Mouse (Mus musculus): ENCODE results near the gene Msi1. TPM values are rescaled to one million over a fixed set of nuclear protein-coding genes. Genes with fewer than 3 reads are reported as not detected.

The Msi1 gene
- polyA plus RNA-seq, 1 experiment from 2014 or later, result 86.3 TPM

- peak overlapping the region; percentile 52 for H3K4me3 ChIP-seq
- H3K27me3 ChIP-seq (replicated peaks; ENCODE audit: low read depth, poor library complexity, severe bottlenecking), result peaks cover 30% of the 10 kb centered on the region
- H3K4me1 ChIP-seq, result peaks cover 22% of the 10 kb centered on the region
- H3K27ac ChIP-seq (replicated peaks), result peak overlapping the region; percentile 80
- WGBS, result 33% methylated on average over 12 of the region's 12 CpGs
- DNase-seq (ENCODE audit: low spot score), result no peak
- no peaks in the 10 kb centered on the region for H3K9me3 ChIP-seq
- peaks cover 12% of the 10 kb centered on the region; the same call in 1 of the 2 replicates for H3K36me3 ChIP-seq (replicated peaks)
Measured at GRCm38 (mm10) chr5:115476107-115476727, 46.8 kb downstream of the Msi1 start.

DNA sequence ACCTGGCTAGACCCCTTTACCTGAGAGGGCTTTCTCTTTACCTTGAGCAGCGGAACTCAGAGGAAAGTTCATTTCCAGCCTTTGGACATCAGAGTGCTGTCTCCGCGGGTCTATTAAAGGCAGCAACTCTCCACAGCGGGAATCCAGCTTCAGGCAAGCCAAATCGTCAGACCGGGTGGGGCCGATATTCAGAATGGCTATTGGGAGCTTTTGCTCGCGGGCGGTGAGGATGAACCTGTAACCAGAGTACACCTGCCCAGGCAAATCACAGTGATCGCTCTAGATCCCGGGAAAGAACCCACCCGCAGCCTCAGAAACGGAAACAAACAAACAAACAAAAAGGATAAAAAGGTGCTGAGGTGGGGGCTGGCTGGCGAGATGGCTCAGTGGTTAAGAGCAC, 50.2 kb downstream of the Msi1 start:
- no peak for DNase-seq (ENCODE audit: low spot score)
- Histone ChIP-seq H3K27me3 (replicated peaks; ENCODE audit: low read depth, poor library complexity, severe bottlenecking) (peaks cover 51% of the 10 kb centered on the region), H3K4me1 (peaks cover 40% of the 10 kb centered on the region), H3K9me3 (no peaks in the 10 kb centered on the region), H3K4me3 (peak overlapping the region; percentile 23; the same call in 1 of the 2 replicates), H3K36me3 (replicated peaks) (peaks cover 18% of the 10 kb centered on the region), H3K27ac (replicated peaks) (no peak overlapping the region)
- 26% methylated on average over 15 of the region's 15 CpGs for WGBS

DNA sequence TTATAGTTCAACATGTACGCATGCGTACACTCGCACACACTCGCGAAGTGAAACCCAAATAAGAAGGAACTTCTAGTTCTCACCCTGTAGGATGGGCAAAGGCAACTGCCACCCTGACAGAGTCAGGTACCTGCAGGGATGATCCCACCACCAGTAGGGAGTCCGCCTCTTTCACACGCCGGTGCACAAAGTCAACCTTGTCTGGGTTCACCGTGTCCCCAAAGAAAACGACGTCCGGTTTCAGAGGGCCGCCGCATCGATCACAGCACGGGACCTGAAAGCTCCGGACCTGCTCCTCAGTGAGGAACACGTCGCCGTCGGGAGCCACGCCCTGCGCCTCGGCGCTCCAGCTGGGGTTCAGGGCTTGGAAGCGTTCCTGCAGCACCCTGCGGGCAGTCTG, 50.7 kb downstream of the Msi1 start:
- no peak overlapping the region for H3K27ac ChIP-seq (replicated peaks)
- H3K36me3 ChIP-seq (replicated peaks), result peaks cover 18% of the 10 kb centered on the region
- peaks cover 46% of the 10 kb centered on the region for H3K27me3 ChIP-seq (replicated peaks; ENCODE audit: low read depth, poor library complexity, severe bottlenecking)
- 12% methylated on average over 27 of the region's 27 CpGs for WGBS
- no peak for DNase-seq (ENCODE audit: low spot score)
- peak overlapping the region; percentile 40 for H3K4me3 ChIP-seq
- H3K9me3 ChIP-seq, result no peaks in the 10 kb centered on the region
- peaks cover 42% of the 10 kb centered on the region for H3K4me1 ChIP-seq

DNA sequence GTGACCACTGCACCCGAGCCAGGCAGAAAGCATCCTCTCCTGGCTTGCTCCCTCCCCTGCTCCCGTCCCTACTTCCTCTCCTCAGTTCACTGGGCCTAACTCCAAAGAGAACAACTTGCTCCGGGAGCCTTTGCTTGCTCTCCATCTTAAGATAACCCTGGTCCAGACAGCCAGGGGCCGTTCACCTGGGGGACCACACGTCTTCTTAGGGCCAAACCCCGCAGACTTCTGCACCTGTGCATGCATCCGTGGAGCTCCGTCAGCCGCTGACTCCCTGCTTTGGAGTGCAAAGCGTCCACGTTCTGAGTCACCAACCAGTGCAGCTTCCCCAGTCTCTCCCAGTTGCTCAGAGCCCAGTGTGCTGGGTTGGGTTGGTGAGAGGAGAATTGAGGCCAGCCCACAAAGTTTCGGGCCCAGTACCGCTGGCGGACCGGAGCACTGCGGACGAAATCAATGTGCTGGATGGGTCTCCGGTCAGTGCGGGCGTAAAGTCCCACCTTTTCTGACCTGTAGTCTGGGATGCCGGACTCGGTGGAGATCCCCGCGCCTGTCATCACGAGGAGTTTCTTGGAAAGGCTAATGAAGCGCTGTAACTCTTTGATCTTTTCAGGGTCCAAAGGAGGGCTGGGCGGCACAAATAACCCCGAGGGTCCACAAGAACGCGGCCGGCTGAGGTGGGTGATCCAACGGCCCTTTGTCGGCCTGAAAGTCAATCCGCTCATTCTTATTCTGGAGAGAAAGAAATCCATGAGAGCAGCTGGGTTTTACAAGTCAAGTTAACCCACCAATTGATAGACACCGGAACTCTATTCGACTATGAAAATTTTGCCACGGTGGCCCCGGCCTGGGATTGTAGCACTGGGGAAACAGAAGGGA, 53.2 kb downstream of the Msi1 start:
- 22% methylated on average over 38 of the region's 38 CpGs for WGBS
- no peaks in the 10 kb centered on the region for H3K9me3 ChIP-seq
- peak; percentile 24 for DNase-seq (ENCODE audit: low spot score)
- H3K4me3 ChIP-seq, result peak overlapping the region; percentile 44
- H3K27me3 ChIP-seq (replicated peaks; ENCODE audit: low read depth, poor library complexity, severe bottlenecking), result peaks cover 46% of the 10 kb centered on the region
- peak overlapping the region; percentile 10; the same call in 1 of the 2 replicates for H3K27ac ChIP-seq (replicated peaks)
- peaks cover 29% of the 10 kb centered on the region for H3K4me1 ChIP-seq
- H3K36me3 ChIP-seq (replicated peaks), result peaks cover 11% of the 10 kb centered on the region

DNA sequence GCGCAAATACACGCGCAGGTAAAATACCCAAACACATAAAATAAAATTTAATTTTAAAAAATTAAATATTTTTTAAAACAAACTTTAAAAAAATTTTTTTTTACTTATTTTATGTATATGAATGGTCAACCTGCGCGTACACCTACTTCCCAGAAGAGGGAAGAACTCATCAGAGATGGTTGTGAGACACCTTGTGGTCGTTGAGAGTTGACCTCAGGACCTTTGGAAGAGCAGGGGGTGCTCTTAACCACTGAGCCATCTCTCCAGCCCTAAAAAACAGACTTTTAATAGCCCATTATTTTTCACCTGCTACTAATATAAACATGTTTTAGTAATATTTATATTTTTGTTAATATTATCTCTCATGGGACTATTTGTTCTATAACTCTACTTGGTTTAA, 54.0 kb downstream of the Msi1 start:
- Histone ChIP-seq H3K9me3 (no peaks in the 10 kb centered on the region), H3K27me3 (replicated peaks; ENCODE audit: low read depth, poor library complexity, severe bottlenecking) (peaks cover 46% of the 10 kb centered on the region), H3K4me3 (peak overlapping the region; percentile 58), H3K4me1 (peaks cover 29% of the 10 kb centered on the region), H3K27ac (replicated peaks) (no peak overlapping the region), H3K36me3 (replicated peaks) (peaks cover 10% of the 10 kb centered on the region)
- no peak for DNase-seq (ENCODE audit: low spot score)
- 17% methylated on average over 6 of the region's 6 CpGs for WGBS

DNA sequence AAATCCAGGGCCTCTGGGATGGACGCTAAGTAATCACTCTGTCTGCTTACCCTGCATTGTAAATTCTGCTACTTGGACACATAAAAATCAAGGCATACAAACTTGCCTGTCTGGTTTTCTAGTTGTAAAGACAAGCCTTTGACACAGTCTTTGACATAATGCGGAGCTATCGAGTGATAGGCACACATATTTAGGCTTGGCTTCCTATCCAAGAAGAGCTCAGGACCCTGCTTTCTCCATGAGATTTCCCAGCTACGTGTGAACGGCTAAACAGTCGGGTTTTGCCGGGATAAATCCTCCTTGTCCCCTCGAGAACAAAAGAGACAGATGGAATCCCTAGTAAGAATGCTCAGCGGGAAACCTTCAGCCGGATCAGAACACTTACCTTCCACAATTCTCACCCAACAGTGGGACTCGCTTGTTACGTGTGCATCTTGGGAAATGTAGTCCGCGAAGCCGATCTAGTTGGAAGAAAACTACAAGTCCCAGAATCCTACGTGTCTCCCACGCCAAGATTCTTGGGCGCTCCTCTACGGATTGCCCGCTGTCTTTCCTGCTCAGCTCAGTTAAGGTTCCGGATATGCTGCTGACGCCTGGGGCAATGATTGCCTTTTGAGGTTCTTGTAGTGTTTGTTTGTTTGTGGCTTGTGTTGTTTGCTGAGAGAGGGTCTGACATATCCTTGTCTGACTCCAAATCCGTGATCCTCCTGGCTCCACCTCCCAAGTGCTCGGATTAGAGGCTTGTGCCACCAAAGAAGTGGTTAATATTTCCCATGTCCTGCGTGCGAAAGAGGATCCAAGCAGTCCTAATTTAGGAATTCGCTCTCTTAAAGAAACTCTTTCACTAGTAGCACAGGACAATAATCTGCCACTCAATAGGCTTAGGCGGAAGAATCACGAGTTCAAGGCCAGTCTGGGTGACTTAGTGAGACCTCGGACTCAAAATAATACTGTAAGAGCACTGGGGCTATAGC, 54.8 kb downstream of the Msi1 start, which contains the start of gene Sirt4:
Gene Sirt4 (minus strand): TSS at position 779 of the 974 bp plus-strand sequence.
- DNase-seq (ENCODE audit: low spot score), result peak; percentile 84
- H3K4me1 ChIP-seq, result peaks cover 33% of the 10 kb centered on the region
- H3K4me3 ChIP-seq, result peak within 1 kb of the TSS; percentile 58
- peaks cover 10% of the 10 kb centered on the region for H3K36me3 ChIP-seq (replicated peaks)
- WGBS, result 9% methylated on average over 30 of the region's 30 CpGs
- H3K9me3 ChIP-seq, result no peaks in the 10 kb centered on the region
- peaks cover 46% of the 10 kb centered on the region for H3K27me3 ChIP-seq (replicated peaks; ENCODE audit: low read depth, poor library complexity, severe bottlenecking)
- peak within 1 kb of the TSS; percentile 70 for H3K27ac ChIP-seq (replicated peaks)

- Histone ChIP-seq H3K4me3 (peak overlapping the region; percentile 58), H3K27ac (replicated peaks) (no peak overlapping the region), H3K27me3 (replicated peaks; ENCODE audit: low read depth, poor library complexity, severe bottlenecking) (peaks cover 38% of the 10 kb centered on the region), H3K36me3 (replicated peaks) (peaks cover 5% of the 10 kb centered on the region), H3K9me3 (no peaks in the 10 kb centered on the region), H3K4me1 (peaks cover 31% of the 10 kb centered on the region)
- 72% methylated on average over 5 of the region's 5 CpGs for WGBS
- no peak for DNase-seq (ENCODE audit: low spot score)
Measured at GRCm38 (mm10) chr5:115484996-115485395, 55.6 kb downstream of the Msi1 start.

DNA sequence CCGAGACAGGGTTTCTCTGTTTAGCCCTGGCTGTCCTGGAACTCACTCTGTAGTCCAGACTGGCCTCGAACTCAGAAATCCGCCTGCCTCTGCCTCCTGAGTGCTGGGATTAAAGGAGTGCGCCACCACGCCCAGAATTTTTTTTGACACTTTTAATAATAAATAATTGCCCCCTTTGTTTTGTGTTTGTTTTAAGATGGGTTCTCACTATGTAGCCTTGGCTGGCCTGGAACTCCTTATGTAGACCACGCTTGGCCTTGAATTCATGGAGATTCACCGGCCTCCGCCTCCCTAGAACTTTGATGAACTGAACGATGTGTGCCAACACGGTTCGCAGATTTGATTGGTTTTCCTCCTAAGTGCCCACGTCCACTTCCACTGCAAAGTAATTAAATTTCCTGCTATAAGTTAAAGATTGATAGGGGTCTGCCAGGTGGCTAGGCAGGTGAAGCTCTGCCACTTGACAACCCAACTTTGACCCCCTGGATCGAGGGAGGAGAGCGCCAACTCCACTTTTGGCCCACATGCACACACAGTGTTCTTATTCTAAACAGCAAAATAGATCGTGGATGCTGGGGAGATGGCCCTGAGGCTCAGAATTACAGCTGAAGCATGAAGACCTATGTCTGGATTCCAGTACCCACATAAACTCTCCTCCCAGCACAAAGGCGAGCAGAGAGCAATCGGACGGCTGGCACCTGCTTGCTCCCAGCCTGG, 56.2 kb downstream of the Msi1 start:
- Histone ChIP-seq H3K4me3 (no peak overlapping the region), H3K27me3 (replicated peaks; ENCODE audit: low read depth, poor library complexity, severe bottlenecking) (peaks cover 32% of the 10 kb centered on the region), H3K36me3 (replicated peaks) (peaks cover 5% of the 10 kb centered on the region), H3K9me3 (no peaks in the 10 kb centered on the region), H3K4me1 (peaks cover 27% of the 10 kb centered on the region), H3K27ac (replicated peaks) (no peak overlapping the region)
- 87% methylated on average over 18 of the region's 18 CpGs for WGBS
- no peak for DNase-seq (ENCODE audit: low spot score)

- no peak overlapping the region for H3K4me3 ChIP-seq
- H3K27me3 ChIP-seq (replicated peaks; ENCODE audit: low read depth, poor library complexity, severe bottlenecking), result peaks cover 21% of the 10 kb centered on the region
- H3K27ac ChIP-seq (replicated peaks), result no peak overlapping the region
- H3K9me3 ChIP-seq, result no peaks in the 10 kb centered on the region
- WGBS, result 52% methylated on average over 4 of the region's 4 CpGs
- peaks cover 34% of the 10 kb centered on the region for H3K4me1 ChIP-seq
- no peak for DNase-seq (ENCODE audit: low spot score)
- peaks cover 5% of the 10 kb centered on the region for H3K36me3 ChIP-seq (replicated peaks)
Measured at GRCm38 (mm10) chr5:115486726-115487125, 57.3 kb downstream of the Msi1 start.

DNA sequence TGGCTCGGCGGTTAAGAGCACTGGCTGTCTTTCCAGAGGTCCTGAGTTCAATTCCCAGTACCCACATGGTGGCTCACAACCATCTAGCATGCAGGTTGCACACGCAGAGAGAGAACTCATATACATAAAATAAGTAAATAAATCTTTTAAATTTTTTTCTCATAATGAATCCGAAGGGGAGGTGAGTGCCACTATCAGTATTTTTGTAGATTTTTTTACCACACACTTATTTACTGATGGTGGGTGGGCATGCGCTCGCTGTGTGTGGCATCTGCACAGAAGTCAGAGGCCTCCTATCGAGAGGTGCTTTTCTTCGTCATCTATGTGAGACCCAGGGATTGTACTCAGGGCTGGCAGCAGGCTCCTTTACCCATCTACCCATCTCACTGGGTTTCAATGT, 58.0 kb downstream of the Msi1 start:
- H3K4me1 ChIP-seq, result peaks cover 38% of the 10 kb centered on the region

DNA sequence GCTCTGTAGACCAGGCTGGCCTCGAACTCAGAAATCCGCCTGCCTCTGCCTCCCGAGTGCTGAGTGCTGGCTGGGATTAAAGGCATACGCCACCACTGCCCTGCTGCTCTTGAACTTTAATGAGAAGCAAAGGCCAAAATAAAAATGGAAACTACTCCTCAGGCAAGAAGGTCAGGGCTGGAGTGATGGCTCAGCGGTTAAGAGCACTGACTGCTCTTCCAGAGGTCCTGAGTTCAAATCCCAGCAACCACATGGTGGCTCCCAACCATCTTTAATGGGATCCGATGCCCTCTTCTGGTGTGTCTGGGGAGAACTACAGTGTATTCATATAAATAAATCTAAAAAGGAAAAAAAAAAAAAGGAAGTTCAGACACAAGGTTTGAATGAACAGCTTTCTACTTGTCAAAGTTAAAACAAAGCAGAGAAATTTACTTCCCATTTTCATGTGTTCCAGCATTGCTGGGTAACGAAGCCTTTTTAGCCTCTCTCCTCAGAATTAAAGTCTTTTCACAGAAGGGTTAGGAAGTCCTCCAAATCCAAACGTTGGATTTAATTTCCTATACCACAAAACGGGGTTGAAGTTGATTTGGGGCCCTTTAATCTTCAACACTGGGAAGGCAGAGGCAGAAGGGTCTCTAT, 58.7 kb downstream of the Msi1 start:
- Histone ChIP-seq H3K36me3 (replicated peaks) (no peaks in the 10 kb centered on the region), H3K4me1 (peaks cover 36% of the 10 kb centered on the region), H3K27me3 (replicated peaks; ENCODE audit: low read depth, poor library complexity, severe bottlenecking) (peaks cover 8% of the 10 kb centered on the region), H3K27ac (replicated peaks) (no peak overlapping the region), H3K4me3 (peak overlapping the region; percentile 53; the same call in 1 of the 2 replicates), H3K9me3 (no peaks in the 10 kb centered on the region)
- no peak for DNase-seq (ENCODE audit: low spot score)
- 78% methylated on average over 9 of the region's 9 CpGs for WGBS

More for the DNA sequence above, 58.0 kb downstream of the Msi1 start:
- Histone ChIP-seq H3K27me3 (replicated peaks; ENCODE audit: low read depth, poor library complexity, severe bottlenecking) (peaks cover 15% of the 10 kb centered on the region), H3K4me3 (no peak overlapping the region), H3K27ac (replicated peaks) (no peak overlapping the region), H3K9me3 (no peaks in the 10 kb centered on the region), H3K36me3 (replicated peaks) (peaks cover 3% of the 10 kb centered on the region)
- no peak for DNase-seq (ENCODE audit: low spot score)
- WGBS, result 85% methylated on average over 8 of the region's 8 CpGs
